Comparison of ENCODE assay signal across 10 mouse cellular contexts in the genomic region with DNA sequence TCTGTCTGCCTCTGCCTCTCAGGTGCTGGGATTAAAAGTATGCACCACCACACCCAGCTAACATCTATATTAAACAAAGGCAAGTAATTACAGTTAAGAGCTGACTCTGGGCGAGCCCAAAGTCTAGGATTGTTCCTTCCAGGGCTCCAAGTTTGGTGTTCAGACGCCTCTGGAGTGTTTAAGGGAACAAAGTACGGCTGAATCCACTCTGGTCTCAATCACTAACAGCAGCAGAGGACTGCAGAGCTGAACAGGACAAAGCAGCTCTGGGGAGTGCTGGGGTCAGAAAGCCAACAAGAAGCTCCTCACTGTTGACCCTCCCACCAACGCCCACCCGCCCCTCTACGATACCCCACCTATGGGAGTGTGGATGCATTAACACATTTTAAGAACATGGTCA. TPM values are rescaled to one million over a fixed set of nuclear protein-coding genes. Genes with fewer than 3 reads are reported as not detected.
DNase-seq lines count a peak whose midpoint lies in the region; ATAC-seq and TF ChIP-seq lines count a peak whose summit lies in the region.
"Had no signal": no experiment of that assay in that cellular context is flagged by ENCODE, and none has a peak within 500 bp of the region (broad histone marks: within the 10 kb centered on the region; RNA-seq: fewer than 3 reads in every experiment).

No protein-coding gene starts in this region.

- H3K4me1 ChIP-seq in heart, adult 2 months (ENCODE audit: control insufficient read depth, insufficient read depth, low read length): peaks cover 12% of the 10 kb centered on the region
- peaks cover 14% of the 10 kb centered on the region for H3K4me1 ChIP-seq in kidney, embryonic 16.5 days (ENCODE audit: insufficient read depth, low read length)
- peaks cover 17% of the 10 kb centered on the region for H3K4me1 ChIP-seq in bone marrow, adult 2 months (ENCODE audit: control insufficient read depth, insufficient read depth, low read length)
- H3K4me1 ChIP-seq in liver, embryonic 13.5 days (replicated peaks): peaks cover 58% of the 10 kb centered on the region

- TF ChIP-seq CTCF in heart, adult 2 months (IDR thresholded peaks at IDR 0.05): no peak
- TF ChIP-seq CTCF in bone marrow, adult 2 months (IDR thresholded peaks at IDR 0.05; ENCODE audit: control insufficient read depth, insufficient read depth, low read length): no peak

- H3K4me2 ChIP-seq in kidney, embryonic 16.5 days (replicated peaks; ENCODE audit: low read depth, low read length): no peak overlapping the region
- H3K4me2 ChIP-seq in liver, embryonic 13.5 days: peak overlapping the region; percentile 41
- H3K4me2 ChIP-seq: midbrain, embryonic 11.5 days had no signal

- intact Hi-C loops in heart, adult 2 months (cut with DNase I): loop anchor here (2.0 kb wide), 1 partner anchor 89 kb away; a partner anchor contains a TSS

- TF ChIP-seq EP300 in heart, adult 2 months (IDR thresholded peaks at IDR 0.05; ENCODE audit: insufficient read depth, low read depth, low read length): no peak

- no peaks in the 10 kb centered on the region for H3K9me3 ChIP-seq in kidney, embryonic 16.5 days (ENCODE audit: low read length)
- H3K9me3 ChIP-seq in liver, embryonic 13.5 days (replicated peaks): no peaks in the 10 kb centered on the region
- H3K9me3 ChIP-seq: limb, embryonic 12.5 days had no signal

- no peaks in the 10 kb centered on the region for H3K79me2 ChIP-seq in heart, adult 2 months (replicated peaks; ENCODE audit: control insufficient read depth, insufficient read depth, low read length)

- ATAC-seq in kidney, embryonic 16.5 days (ENCODE audit: low FRiP score, low TSS enrichment): no peak
- ATAC-seq in liver, embryonic 13.5 days (ENCODE audit: low read depth): no peak

- peak overlapping the region; percentile 30; the same call in 1 of the 2 replicates for H3K27ac ChIP-seq in heart, adult 2 months
- H3K27ac ChIP-seq in kidney, embryonic 16.5 days (ENCODE audit: low read length): no peak overlapping the region
- peak overlapping the region; percentile 55; the same call in 1 of the 2 replicates for H3K27ac ChIP-seq in bone marrow, adult 2 months (ENCODE audit: control insufficient read depth, insufficient read depth, low read depth, low read length, poor library complexity)
- H3K27ac ChIP-seq in liver, embryonic 13.5 days: peak overlapping the region; percentile 40
- H3K27ac ChIP-seq: limb, embryonic 12.5 days had no signal

- H3K36me3 ChIP-seq in heart, adult 2 months (ENCODE audit: control insufficient read depth, insufficient read depth, low read length): no peaks in the 10 kb centered on the region
- no peaks in the 10 kb centered on the region for H3K36me3 ChIP-seq in kidney, embryonic 16.5 days (ENCODE audit: insufficient read depth, low read length)
- H3K36me3 ChIP-seq in liver, embryonic 13.5 days: no peaks in the 10 kb centered on the region
- H3K36me3 ChIP-seq: limb, embryonic 12.5 days had no signal

- H3K4me3 ChIP-seq in heart, adult 2 months: no peak overlapping the region
- H3K4me3 ChIP-seq in kidney, embryonic 16.5 days (ENCODE audit: low read length): no peak overlapping the region
- H3K4me3 ChIP-seq in bone marrow, adult 2 months (replicated peaks; ENCODE audit: control insufficient read depth, low read depth, low read length): peak overlapping the region; percentile 52
- no peak overlapping the region for H3K4me3 ChIP-seq in liver, embryonic 13.5 days (replicated peaks)
- H3K4me3 ChIP-seq: limb, embryonic 12.5 days had no signal

- DNase-seq in heart, adult 2 months: no peak
- no peak for DNase-seq in heart, postnatal 4 days
- peak; percentile 38 for DNase-seq in kidney, adult 9 months
- no peak for DNase-seq in liver, embryonic 13.5 days
- no peak for DNase-seq in natural killer cell, adult 2 months (ENCODE audit: low spot score in 2 of 2)
- DNase-seq in left cerebral cortex, adult 9 months (ENCODE audit: low spot score in 2 of 2): no peak

- H3K27me3 ChIP-seq in heart, adult 2 months (ENCODE audit: control insufficient read depth, insufficient read depth, low read length): no peaks in the 10 kb centered on the region
- H3K27me3 ChIP-seq in kidney, embryonic 16.5 days (ENCODE audit: insufficient read depth, low read length): no peaks in the 10 kb centered on the region
- H3K27me3 ChIP-seq in liver, embryonic 13.5 days: no peaks in the 10 kb centered on the region
- H3K27me3 ChIP-seq: limb, embryonic 12.5 days had no signal

- no peak overlapping the region for H3K9ac ChIP-seq in heart, adult 2 months (ENCODE audit: low read depth, low read length)
- no peak overlapping the region for H3K9ac ChIP-seq in kidney, embryonic 16.5 days (replicated peaks; ENCODE audit: low read length)
- peak overlapping the region; percentile 47; the same call in 1 of the 2 replicates for H3K9ac ChIP-seq in liver, embryonic 13.5 days
- H3K9ac ChIP-seq: limb, embryonic 12.5 days had no signal

- TF ChIP-seq POLR2A in heart, adult 2 months (IDR thresholded peaks at IDR 0.05; ENCODE audit: insufficient read depth, low read depth, low read length): no peak
- TF ChIP-seq POLR2A in bone marrow, adult 2 months (IDR thresholded peaks at IDR 0.05; ENCODE audit: borderline replicate concordance, control insufficient read depth, low read depth, low read length): no peak

- 88% methylated on average over 6 of the region's 6 CpGs for WGBS in heart, adult 2 months
- 88% methylated on average over 6 of the region's 6 CpGs for WGBS in kidney, embryonic 16.5 days
- 80% methylated on average over 6 of the region's 6 CpGs for WGBS in bone marrow, adult 2 months
- WGBS in liver, embryonic 13.5 days (ENCODE audit: insufficient replicate concordance): 72% methylated on average over 6 of the region's 6 CpGs

RNA-seq across cellular contexts. Expression of a gene that starts 21.9 kb away (rescaled TPM):
- total RNA-seq in heart, adult 2 months (2021): 10 to 100 TPM; 86.3 to 99.7 TPM
- 30.2 and 52.4 TPM in 2 replicates for polyA plus RNA-seq in heart, adult 2 months (2012; rRNA removed)
- total RNA-seq in heart, postnatal 4 days (2021): 100 to 1,000 TPM; 137 to 138 TPM
- polyA plus RNA-seq in kidney, embryonic 16.5 days (2015; fragmentation: Nextera tagmentation; extraction: Ambion mirVana): 23.1 and 30.4 TPM in 2 replicates
- polyA plus RNA-seq in bone marrow, adult 2 months (2011; ENCODE audit: insufficient read depth, insufficient read length, low replicate concordance, missing spikeins): 88.4 and 115 TPM in 2 replicates
- 55.6 and 62.5 TPM in 2 replicates for polyA plus RNA-seq in liver, embryonic 13.5 days (2015; fragmentation: Nextera tagmentation; extraction: Ambion mirVana)
